Mouse (Mus musculus): ENCODE results near the gene Neurl1a. TPM values are rescaled to one million over a fixed set of nuclear protein-coding genes. Genes with fewer than 3 reads are reported as not detected.

The Neurl1a gene
- polyA plus RNA-seq, 1 experiment from 2014 or later, result 6.1 TPM

- peak overlapping the region; percentile 18 for H3K4me3 ChIP-seq
- WGBS, result 20% methylated on average over 11 of the region's 11 CpGs
- peak overlapping the region; percentile 54 for H3K4me2 ChIP-seq
- H3K9ac ChIP-seq, result no peak overlapping the region
- no peak overlapping the region for H3K27ac ChIP-seq
- ATAC-seq (ENCODE audit: borderline replicate concordance, extremely low read depth, low FRiP score, low TSS enrichment), result peak; percentile 52
- no peaks in the 10 kb centered on the region for H3K36me3 ChIP-seq
- H3K9me3 ChIP-seq, result no peaks in the 10 kb centered on the region
- peaks cover 7% of the 10 kb centered on the region for H3K4me1 ChIP-seq
- H3K27me3 ChIP-seq, result no peaks in the 10 kb centered on the region
Observed at GRCm38 (mm10) chr19:47168793-47169412, 9.7 kb upstream of the Neurl1a start.

- Histone ChIP-seq H3K9ac (no peak overlapping the region), H3K4me2 (no peak overlapping the region), H3K4me1 (peaks cover 10% of the 10 kb centered on the region), H3K9me3 (no peaks in the 10 kb centered on the region), H3K27ac (no peak overlapping the region), H3K36me3 (no peaks in the 10 kb centered on the region), H3K4me3 (no peak overlapping the region), H3K27me3 (peaks cover 26% of the 10 kb centered on the region)
- 42% methylated on average over 3 of the region's 3 CpGs for WGBS
- no peak for ATAC-seq (ENCODE audit: borderline replicate concordance, extremely low read depth, low FRiP score, low TSS enrichment)
Observed at GRCm38 (mm10) chr19:47174515-47174914, 4.1 kb upstream of the Neurl1a start.

GRCm38 (mm10) chr19:47175472-47175871 lies 3.1 kb upstream of the Neurl1a start:
- H3K36me3 ChIP-seq, result no peaks in the 10 kb centered on the region
- H3K27me3 ChIP-seq, result peaks cover 36% of the 10 kb centered on the region
- H3K9ac ChIP-seq, result no peak overlapping the region
- H3K4me2 ChIP-seq, result no peak overlapping the region
- H3K4me1 ChIP-seq, result peaks cover 16% of the 10 kb centered on the region
- WGBS, result 63% methylated on average over 2 of the region's 2 CpGs
- ATAC-seq (ENCODE audit: borderline replicate concordance, extremely low read depth, low FRiP score, low TSS enrichment), result no peak
- no peak overlapping the region for H3K27ac ChIP-seq
- H3K9me3 ChIP-seq, result no peaks in the 10 kb centered on the region
- no peak overlapping the region for H3K4me3 ChIP-seq

GRCm38 (mm10) chr19:47176916-47177505 lies 1.6 kb upstream of the Neurl1a start:
- H3K9ac ChIP-seq, result no peak overlapping the region
- no peak overlapping the region for H3K4me3 ChIP-seq
- H3K4me2 ChIP-seq, result no peak overlapping the region
- H3K27me3 ChIP-seq, result peaks cover 41% of the 10 kb centered on the region
- 84% methylated on average over 2 of the region's 2 CpGs for WGBS
- H3K36me3 ChIP-seq, result no peaks in the 10 kb centered on the region
- no peaks in the 10 kb centered on the region for H3K9me3 ChIP-seq
- H3K4me1 ChIP-seq, result peaks cover 16% of the 10 kb centered on the region
- no peak for ATAC-seq (ENCODE audit: borderline replicate concordance, extremely low read depth, low FRiP score, low TSS enrichment)
- no peak overlapping the region for H3K27ac ChIP-seq

GRCm38 (mm10) chr19:47178001-47178400 lies 619 bp upstream of the Neurl1a start:
- H3K9me3 ChIP-seq, result no peaks in the 10 kb centered on the region
- H3K9ac ChIP-seq, result no peak overlapping the region
- H3K4me3 ChIP-seq, result peak overlapping the region; percentile 70
- ATAC-seq (ENCODE audit: borderline replicate concordance, extremely low read depth, low FRiP score, low TSS enrichment), result no peak
- no peaks in the 10 kb centered on the region for H3K36me3 ChIP-seq
- peaks cover 41% of the 10 kb centered on the region for H3K27me3 ChIP-seq
- H3K4me2 ChIP-seq, result peak overlapping the region; percentile 100
- 16% methylated on average over 10 of the region's 10 CpGs for WGBS
- peaks cover 16% of the 10 kb centered on the region for H3K4me1 ChIP-seq
- no peak overlapping the region for H3K27ac ChIP-seq

GRCm38 (mm10) chr19:47179272-47179809 lies 721 bp downstream of the Neurl1a start:
- WGBS, result 1% methylated on average over 33 of the region's 42 CpGs
- H3K4me1 ChIP-seq, result peaks cover 16% of the 10 kb centered on the region
- no peaks in the 10 kb centered on the region for H3K36me3 ChIP-seq
- H3K4me2 ChIP-seq, result peak overlapping the region; percentile 100
- peak overlapping the region; percentile 70 for H3K4me3 ChIP-seq
- H3K9me3 ChIP-seq, result no peaks in the 10 kb centered on the region
- ATAC-seq (ENCODE audit: borderline replicate concordance, extremely low read depth, low FRiP score, low TSS enrichment), result 0 out of 2 replicates have a peak, but pooled peaks have one; percentile 28
- peaks cover 41% of the 10 kb centered on the region for H3K27me3 ChIP-seq
- H3K27ac ChIP-seq, result 0 out of 2 replicates have a peak overlapping the region, but pooled peaks have one; percentile 10
- H3K9ac ChIP-seq, result peak overlapping the region; percentile 56

GRCm38 (mm10) chr19:47180011-47180410 lies 1.4 kb downstream of the Neurl1a start:
- H3K9ac ChIP-seq, result no peak overlapping the region
- no peak overlapping the region for H3K27ac ChIP-seq
- WGBS, result 16% methylated on average over 8 of the region's 8 CpGs
- ATAC-seq (ENCODE audit: borderline replicate concordance, extremely low read depth, low FRiP score, low TSS enrichment), result no peak
- H3K4me1 ChIP-seq, result peaks cover 16% of the 10 kb centered on the region
- no peaks in the 10 kb centered on the region for H3K9me3 ChIP-seq
- peak overlapping the region; percentile 70 for H3K4me3 ChIP-seq
- H3K4me2 ChIP-seq, result peak overlapping the region; percentile 100
- H3K27me3 ChIP-seq, result peaks cover 41% of the 10 kb centered on the region
- no peaks in the 10 kb centered on the region for H3K36me3 ChIP-seq

GRCm38 (mm10) chr19:47184221-47184620 lies 5.6 kb downstream of the Neurl1a start:
- H3K27ac ChIP-seq, result no peak overlapping the region
- H3K4me2 ChIP-seq, result no peak overlapping the region
- H3K9ac ChIP-seq, result no peak overlapping the region
- H3K9me3 ChIP-seq, result no peaks in the 10 kb centered on the region
- ATAC-seq (ENCODE audit: borderline replicate concordance, extremely low read depth, low FRiP score, low TSS enrichment), result no peak
- no peak overlapping the region for H3K4me3 ChIP-seq
- H3K4me1 ChIP-seq, result peaks cover 9% of the 10 kb centered on the region
- whole genome bisulfite sequencing, result 59% methylated on average over 8 of the region's 8 CpGs
- H3K36me3 ChIP-seq, result no peaks in the 10 kb centered on the region
- H3K27me3 ChIP-seq, result peaks cover 18% of the 10 kb centered on the region

- no peak overlapping the region for H3K4me3 ChIP-seq
- peaks cover 4% of the 10 kb centered on the region for H3K4me1 ChIP-seq
- H3K9ac ChIP-seq, result no peak overlapping the region
- peaks cover 13% of the 10 kb centered on the region for H3K27me3 ChIP-seq
- no peaks in the 10 kb centered on the region for H3K9me3 ChIP-seq
- no peaks in the 10 kb centered on the region for H3K36me3 ChIP-seq
- WGBS, result 40% methylated on average over 4 of the region's 4 CpGs
- ATAC-seq (ENCODE audit: borderline replicate concordance, extremely low read depth, low FRiP score, low TSS enrichment), result no peak
- H3K4me2 ChIP-seq, result no peak overlapping the region
- no peak overlapping the region for H3K27ac ChIP-seq
Observed at GRCm38 (mm10) chr19:47184736-47185135, 6.1 kb downstream of the Neurl1a start.

GRCm38 (mm10) chr19:47186514-47187275 lies 8.1 kb downstream of the Neurl1a start:
- no peak overlapping the region for H3K4me2 ChIP-seq
- H3K9ac ChIP-seq, result no peak overlapping the region
- no peak overlapping the region for H3K4me3 ChIP-seq
- no peak for ATAC-seq (ENCODE audit: borderline replicate concordance, extremely low read depth, low FRiP score, low TSS enrichment)
- no peaks in the 10 kb centered on the region for H3K36me3 ChIP-seq
- no peak overlapping the region for H3K27ac ChIP-seq
- WGBS, result 37% methylated on average over 15 of the region's 15 CpGs
- H3K9me3 ChIP-seq, result no peaks in the 10 kb centered on the region
- no peaks in the 10 kb centered on the region for H3K4me1 ChIP-seq
- H3K27me3 ChIP-seq, result no peaks in the 10 kb centered on the region

- Histone ChIP-seq H3K27me3 (no peaks in the 10 kb centered on the region), H3K4me1 (no peaks in the 10 kb centered on the region), H3K27ac (no peak overlapping the region), H3K4me3 (no peak overlapping the region), H3K9ac (no peak overlapping the region), H3K9me3 (no peaks in the 10 kb centered on the region), H3K36me3 (no peaks in the 10 kb centered on the region), H3K4me2 (no peak overlapping the region)
- WGBS, result 65% methylated on average over 11 of the region's 11 CpGs
- peak; percentile 31; the same call in 1 of the 2 replicates for ATAC-seq (ENCODE audit: borderline replicate concordance, extremely low read depth, low FRiP score, low TSS enrichment)
Observed at GRCm38 (mm10) chr19:47188515-47189128, 10.0 kb downstream of the Neurl1a start.

Measured in lung, embryonic 15.5 days (tissue).